Mouse (Mus musculus) embryo, embryonic 11.5 days (tissue): ENCODE measurements around the gene Gm37240.
A peak's percentile ranks its signal among the peaks of the same experiment; 100 is the strongest.

Experiments used
- DNase-seq: peaks from one replicate; pipeline ENCODE4 v3.0.0-alpha.2; 2012; ENCODE audit warnings: low read depth, low spot score

The Gm37240 gene

GRCm38 (mm10) chr3:84955011-84955775 is 932.1 kb downstream of the Gm37240 start:
- no peak for DNase-seq

- no peak for DNase-seq
Observed at GRCm38 (mm10) chr3:84952585-84953187, 934.6 kb downstream of the Gm37240 start.

- peak; percentile 74 for DNase-seq
Observed at GRCm38 (mm10) chr3:84952135-84952534, 935.2 kb downstream of the Gm37240 start.

GRCm38 (mm10) chr3:84951698-84952097 is 935.6 kb downstream of the Gm37240 start:
- DNase-seq: no peak

- no peak for DNase-seq
Observed at GRCm38 (mm10) chr3:84949387-84949786, 937.9 kb downstream of the Gm37240 start.

GRCm38 (mm10) chr3:84946381-84946780 is 940.9 kb downstream of the Gm37240 start:
- DNase-seq: no peak

- DNase-seq: no peak
Observed at GRCm38 (mm10) chr3:84944933-84945332, 942.4 kb downstream of the Gm37240 start.

- DNase-seq: peak; percentile 13
Observed at GRCm38 (mm10) chr3:84937360-84938355, 949.7 kb downstream of the Gm37240 start.

GRCm38 (mm10) chr3:84936956-84937355 is 950.4 kb downstream of the Gm37240 start:
- no peak for DNase-seq

GRCm38 (mm10) chr3:84936252-84936651 is 951.1 kb downstream of the Gm37240 start:
- peak; percentile 9 for DNase-seq

GRCm38 (mm10) chr3:84935729-84936128 is 951.6 kb downstream of the Gm37240 start:
- DNase-seq: no peak

GRCm38 (mm10) chr3:84930683-84931082 is 956.6 kb downstream of the Gm37240 start:
- no peak for DNase-seq

GRCm38 (mm10) chr3:84929171-84929570 is 958.1 kb downstream of the Gm37240 start:
- no peak for DNase-seq

GRCm38 (mm10) chr3:84927901-84928300 is 959.4 kb downstream of the Gm37240 start:
- DNase-seq: no peak

GRCm38 (mm10) chr3:84927168-84927794 is 960.0 kb downstream of the Gm37240 start:
- DNase-seq: no peak

GRCm38 (mm10) chr3:84926140-84926539 is 961.2 kb downstream of the Gm37240 start:
- DNase-seq: no peak

GRCm38 (mm10) chr3:84925229-84925628 is 962.1 kb downstream of the Gm37240 start:
- DNase-seq: no peak

GRCm38 (mm10) chr3:84923670-84924069 is 963.6 kb downstream of the Gm37240 start:
- no peak for DNase-seq

- DNase-seq: no peak
Observed at GRCm38 (mm10) chr3:84923256-84923655, 964.1 kb downstream of the Gm37240 start.

GRCm38 (mm10) chr3:84921704-84922420 is 965.5 kb downstream of the Gm37240 start:
- DNase-seq: peak; percentile 7
